Mouse (Mus musculus): ENCODE results near the gene Angptl4.
"Not testable (repeated sequence)": the region's sequence is repeated elsewhere in the genome, so short reads cannot be mapped to it uniquely, and the experiment has no call there.

The Angptl4 gene

GRCm38 (mm10) chr17:33781124-33781977 lies at the start of gene Angptl4:
Gene Angptl4, minus strand, starts transcription at chr17:33781830.
- no peak for DNase-seq (ENCODE audit: low read depth)

- DNase-seq (ENCODE audit: low read depth), result no peak
These were observed 47.9 kb upstream of the Angptl4 start for GRCm38 (mm10) chr17:33829561-33829960.

- DNase-seq (ENCODE audit: low read depth), result no peak
These were observed 47.3 kb upstream of the Angptl4 start for GRCm38 (mm10) chr17:33828892-33829291.

GRCm38 (mm10) chr17:33826850-33827249 lies 45.2 kb upstream of the Angptl4 start:
- peak; percentile 49 for DNase-seq (ENCODE audit: low read depth)

- DNase-seq (ENCODE audit: low read depth), result no peak
These were observed 43.8 kb upstream of the Angptl4 start for GRCm38 (mm10) chr17:33825462-33825861.

GRCm38 (mm10) chr17:33824997-33825330 lies 43.3 kb upstream of the Angptl4 start:
- DNase-seq (ENCODE audit: low read depth), result not testable (repeated sequence)

GRCm38 (mm10) chr17:33824084-33824996 lies 42.7 kb upstream of the Angptl4 start, which contains the start of the genes Rps28 and Ndufa7:
Gene Rps28, minus strand, starts transcription at chr17:33824562.
Gene Ndufa7, plus strand, starts transcription at chr17:33824572.
- DNase-seq (ENCODE audit: low read depth), result peak; percentile 95

GRCm38 (mm10) chr17:33823171-33823570 lies 41.5 kb upstream of the Angptl4 start:
- not testable (repeated sequence) for DNase-seq (ENCODE audit: low read depth)

- DNase-seq (ENCODE audit: low read depth), result no peak
These were observed 40.9 kb upstream of the Angptl4 start for GRCm38 (mm10) chr17:33822436-33822959.

- no peak for DNase-seq (ENCODE audit: low read depth)
These were observed 36.5 kb upstream of the Angptl4 start for GRCm38 (mm10) chr17:33817969-33818643.

GRCm38 (mm10) chr17:33817184-33817968 lies 35.7 kb upstream of the Angptl4 start:
- peak; percentile 78 for DNase-seq (ENCODE audit: low read depth)

- no peak for DNase-seq (ENCODE audit: low read depth)
These were observed 35.0 kb upstream of the Angptl4 start for GRCm38 (mm10) chr17:33816612-33817011.

- no peak for DNase-seq (ENCODE audit: low read depth)
These were observed 33.8 kb upstream of the Angptl4 start for GRCm38 (mm10) chr17:33815399-33815798.

- no peak for DNase-seq (ENCODE audit: low read depth)
These were observed 31.4 kb upstream of the Angptl4 start for GRCm38 (mm10) chr17:33812990-33813389.

- DNase-seq (ENCODE audit: low read depth), result no peak
These were observed 30.8 kb upstream of the Angptl4 start for GRCm38 (mm10) chr17:33812475-33812874.

- no peak for DNase-seq (ENCODE audit: low read depth)
These were observed 29.5 kb upstream of the Angptl4 start for GRCm38 (mm10) chr17:33811142-33811516.

- peak; percentile 78 for DNase-seq (ENCODE audit: low read depth)
These were observed 28.9 kb upstream of the Angptl4 start, which contains the start of gene Kank3 for GRCm38 (mm10) chr17:33810334-33811141. Gene Kank3, plus strand, starts transcription at chr17:33810519.

GRCm38 (mm10) chr17:33808192-33808591 lies 26.6 kb upstream of the Angptl4 start:
- DNase-seq (ENCODE audit: low read depth), result no peak

- no peak for DNase-seq (ENCODE audit: low read depth)
These were observed 25.7 kb upstream of the Angptl4 start for GRCm38 (mm10) chr17:33807181-33807888.
